In genomic region chr5:24481647-24482046, GRCm38 (mm10) we compare ENCODE assay signal across 9 mouse cellular contexts. TPM values are rescaled to one million over a fixed set of nuclear protein-coding genes. Genes with fewer than 3 reads are reported as not detected.
DNase-seq lines count a peak whose midpoint lies in the region; ATAC-seq lines count a peak whose summit lies in the region.
"Had no signal": no experiment of that assay in that cellular context is flagged by ENCODE, and none has a peak within 500 bp of the region (broad histone marks: within the 10 kb centered on the region; RNA-seq: fewer than 3 reads in every experiment).

No protein-coding gene starts in this region.

- intact Hi-C loops in heart, postnatal 25 days (cut with DNase I), result no loop called here
- intact Hi-C loops in left cerebral cortex, postnatal 25 days (cut with DNase I), result no loop called here

- WGBS in forebrain, embryonic 10.5 days, result 0% methylated on average over 3 of the region's 4 CpGs
- whole genome bisulfite sequencing in hindbrain, embryonic 15.5 days, result 0% methylated on average over 3 of the region's 4 CpGs
- WGBS in midbrain, embryonic 13.5 days, result 9% methylated on average over 4 of the region's 4 CpGs
- 24% methylated on average over 4 of the region's 4 CpGs for WGBS in stomach, embryonic 15.5 days

- no peak overlapping the region for H3K4me3 ChIP-seq in forebrain, embryonic 10.5 days
- H3K4me3 ChIP-seq in hindbrain, embryonic 15.5 days, result no peak overlapping the region
- no peak overlapping the region for H3K4me3 ChIP-seq in midbrain, embryonic 13.5 days (replicated peaks)
- H3K4me3 ChIP-seq in stomach, embryonic 15.5 days (replicated peaks), result no peak overlapping the region
- H3K4me3 ChIP-seq: liver, embryonic 15.5 days had no signal

- peak; percentile 4; the same call in 1 of the 2 replicates for ATAC-seq in hindbrain, embryonic 15.5 days (ENCODE audit: low FRiP score, low read depth)
- peak; percentile 59 for ATAC-seq in midbrain, embryonic 13.5 days
- ATAC-seq in stomach, embryonic 15.5 days (ENCODE audit: insufficient read depth, low FRiP score, low read depth), result 0 out of 2 replicates have a peak, but pooled peaks have one; percentile 34

- peaks cover 74% of the 10 kb centered on the region for H3K4me1 ChIP-seq in forebrain, embryonic 10.5 days
- H3K4me1 ChIP-seq in hindbrain, embryonic 15.5 days (replicated peaks), result peaks cover 36% of the 10 kb centered on the region
- peaks cover 60% of the 10 kb centered on the region for H3K4me1 ChIP-seq in midbrain, embryonic 13.5 days (replicated peaks)
- H3K4me1 ChIP-seq in stomach, embryonic 15.5 days, result peaks cover 16% of the 10 kb centered on the region; the same call in 1 of the 2 replicates

- H3K27me3 ChIP-seq in forebrain, embryonic 10.5 days (ENCODE audit: poor library complexity, severe bottlenecking), result peaks cover 53% of the 10 kb centered on the region
- no peaks in the 10 kb centered on the region for H3K27me3 ChIP-seq in hindbrain, embryonic 15.5 days
- H3K27me3 ChIP-seq in midbrain, embryonic 13.5 days, result peaks cover 3% of the 10 kb centered on the region; the same call in 1 of the 2 replicates
- no peaks in the 10 kb centered on the region for H3K27me3 ChIP-seq in stomach, embryonic 15.5 days (replicated peaks)
- H3K27me3 ChIP-seq: liver, embryonic 15.5 days had no signal

- H3K9ac ChIP-seq in hindbrain, embryonic 15.5 days, result no peak overlapping the region
- H3K9ac ChIP-seq in midbrain, embryonic 13.5 days (replicated peaks), result peak overlapping the region; percentile 46
- H3K9ac ChIP-seq in stomach, embryonic 15.5 days, result no peak overlapping the region
- H3K9ac ChIP-seq: liver, embryonic 15.5 days had no signal

- DNase-seq in heart, adult 18-20 months, result peak; percentile 44 to 64
- DNase-seq in heart, postnatal 25 days (ENCODE audit: low spot score), result no peak
- peak; percentile 82 for DNase-seq in brain, adult 2 months (ENCODE audit: low read depth, low spot score)
- DNase-seq in forebrain, embryonic 10.5 days (ENCODE audit: extremely low spot score, low spot score), result peak; percentile 77
- DNase-seq in left cerebral cortex, postnatal 25 days (ENCODE audit: low spot score in 2 of 2), result peak; percentile 59 to 65

- H3K36me3 ChIP-seq in forebrain, embryonic 10.5 days (replicated peaks), result peaks cover 89% of the 10 kb centered on the region
- H3K36me3 ChIP-seq in hindbrain, embryonic 15.5 days, result peaks cover 39% of the 10 kb centered on the region
- peaks cover 73% of the 10 kb centered on the region for H3K36me3 ChIP-seq in midbrain, embryonic 13.5 days
- peaks cover 58% of the 10 kb centered on the region for H3K36me3 ChIP-seq in stomach, embryonic 15.5 days

- no peaks in the 10 kb centered on the region for H3K9me3 ChIP-seq in forebrain, embryonic 10.5 days
- H3K9me3 ChIP-seq in hindbrain, embryonic 15.5 days, result no peaks in the 10 kb centered on the region
- no peaks in the 10 kb centered on the region for H3K9me3 ChIP-seq in midbrain, embryonic 13.5 days
- no peaks in the 10 kb centered on the region for H3K9me3 ChIP-seq in stomach, embryonic 15.5 days
- H3K9me3 ChIP-seq: liver, embryonic 15.5 days had no signal

- no peak overlapping the region for H3K4me2 ChIP-seq in hindbrain, embryonic 15.5 days
- H3K4me2 ChIP-seq in midbrain, embryonic 13.5 days (replicated peaks), result no peak overlapping the region
- H3K4me2 ChIP-seq in stomach, embryonic 15.5 days, result no peak overlapping the region

- H3K27ac ChIP-seq in forebrain, embryonic 10.5 days, result peak overlapping the region; percentile 79
- no peak overlapping the region for H3K27ac ChIP-seq in hindbrain, embryonic 15.5 days (replicated peaks)
- peak overlapping the region; percentile 44 for H3K27ac ChIP-seq in midbrain, embryonic 13.5 days
- no peak overlapping the region for H3K27ac ChIP-seq in stomach, embryonic 15.5 days

RNA-seq across cellular contexts. Expression of gene Agap3, which starts 29.7 kb away (rescaled TPM):
- total RNA-seq in heart, adult 18-20 months (2021), result 10 to 100 TPM; 89.1 to 98.9 TPM
- 10 to 100 TPM; 80.4 to 80.7 TPM for total RNA-seq in heart, postnatal 25 days (2021)
- 24.1 and 29.0 TPM in 2 replicates for polyA plus RNA-seq in forebrain, embryonic 10.5 days (2016; fragmentation: Nextera tagmentation; extraction: Ambion mirVana)
- polyA plus RNA-seq in hindbrain, embryonic 15.5 days (2015; fragmentation: Nextera tagmentation; extraction: Ambion mirVana), result 112 and 124 TPM in 2 replicates
- 100 to 1,000 TPM; 505 to 511 TPM for total RNA-seq in left cerebral cortex, postnatal 25 days (2021)
- 48.8 and 52.2 TPM in 2 replicates for polyA plus RNA-seq in midbrain, embryonic 13.5 days (2015; fragmentation: Nextera tagmentation; extraction: Ambion mirVana)
- polyA plus RNA-seq in stomach, embryonic 15.5 days (2015; fragmentation: Nextera tagmentation; extraction: Ambion mirVana), result 35.9 and 37.7 TPM in 2 replicates

RNA-seq across cellular contexts. Expression of gene Tmub1, which starts 34.0 kb away (rescaled TPM):
- 10 to 100 TPM; 10.7 to 10.8 TPM for total RNA-seq in heart, adult 18-20 months (2021)
- total RNA-seq in heart, postnatal 25 days (2021), result 10 to 100 TPM in 1 of 2 experiments, 1 to 10 TPM in 1; 9.1 to 12.0 TPM
- 28.4 and 31.8 TPM in 2 replicates for polyA plus RNA-seq in forebrain, embryonic 10.5 days (2016; fragmentation: Nextera tagmentation; extraction: Ambion mirVana)
- 55.1 and 64.2 TPM in 2 replicates for polyA plus RNA-seq in hindbrain, embryonic 15.5 days (2015; fragmentation: Nextera tagmentation; extraction: Ambion mirVana)
- 10 to 100 TPM; 25.9 to 27.3 TPM for total RNA-seq in left cerebral cortex, postnatal 25 days (2021)
- polyA plus RNA-seq in midbrain, embryonic 13.5 days (2015; fragmentation: Nextera tagmentation; extraction: Ambion mirVana), result 46.5 and 49.6 TPM in 2 replicates
- polyA plus RNA-seq in stomach, embryonic 15.5 days (2015; fragmentation: Nextera tagmentation; extraction: Ambion mirVana), result 22.0 and 22.3 TPM in 2 replicates

RNA-seq across cellular contexts. Expression of gene Fastk, which starts 36.6 kb away (rescaled TPM):
- 100 to 1,000 TPM; 288 to 330 TPM for total RNA-seq in heart, adult 18-20 months (2021)
- total RNA-seq in heart, postnatal 25 days (2021), result 100 to 1,000 TPM; 275 to 314 TPM
- polyA plus RNA-seq in forebrain, embryonic 10.5 days (2016; fragmentation: Nextera tagmentation; extraction: Ambion mirVana), result 106 and 108 TPM in 2 replicates
- polyA plus RNA-seq in hindbrain, embryonic 15.5 days (2015; fragmentation: Nextera tagmentation; extraction: Ambion mirVana), result 96.8 and 113 TPM in 2 replicates
- 100 to 1,000 TPM; 130 to 137 TPM for total RNA-seq in left cerebral cortex, postnatal 25 days (2021)
- polyA plus RNA-seq in midbrain, embryonic 13.5 days (2015; fragmentation: Nextera tagmentation; extraction: Ambion mirVana), result 80.4 and 95.0 TPM in 2 replicates
- polyA plus RNA-seq in stomach, embryonic 15.5 days (2015; fragmentation: Nextera tagmentation; extraction: Ambion mirVana), result 98.1 and 103 TPM in 2 replicates

RNA-seq across cellular contexts. Expression of gene Gbx1, which starts 45.4 kb away (rescaled TPM):
- total RNA-seq in heart, adult 18-20 months (2021), result not detected
- total RNA-seq in heart, postnatal 25 days (2021), result not detected
- polyA plus RNA-seq in forebrain, embryonic 10.5 days (2016; fragmentation: Nextera tagmentation; extraction: Ambion mirVana), result 0.09 and 0.21 TPM in 2 replicates
- 6.8 and 8.8 TPM in 2 replicates for polyA plus RNA-seq in hindbrain, embryonic 15.5 days (2015; fragmentation: Nextera tagmentation; extraction: Ambion mirVana)
- under 1 TPM; 0.32 to 0.76 TPM for total RNA-seq in left cerebral cortex, postnatal 25 days (2021)
- polyA plus RNA-seq in midbrain, embryonic 13.5 days (2015; fragmentation: Nextera tagmentation; extraction: Ambion mirVana), result 0.17 and 0.20 TPM in 2 replicates
- 0.04 TPM in 1 of 2 replicates, not detected in the other for polyA plus RNA-seq in stomach, embryonic 15.5 days (2015; fragmentation: Nextera tagmentation; extraction: Ambion mirVana)
- polyA plus RNA-seq: liver, embryonic 15.5 days had no signal

RNA-seq across cellular contexts. Expression of gene Slc4a2, which starts 58.0 kb away (rescaled TPM):
- 10 to 100 TPM; 25.5 to 30.3 TPM for total RNA-seq in heart, adult 18-20 months (2021)
- 10 to 100 TPM; 29.7 to 31.3 TPM for total RNA-seq in heart, postnatal 25 days (2021)
- polyA plus RNA-seq in forebrain, embryonic 10.5 days (2016; fragmentation: Nextera tagmentation; extraction: Ambion mirVana), result 32.8 and 33.6 TPM in 2 replicates
- polyA plus RNA-seq in hindbrain, embryonic 15.5 days (2015; fragmentation: Nextera tagmentation; extraction: Ambion mirVana), result 25.1 and 26.8 TPM in 2 replicates
- total RNA-seq in left cerebral cortex, postnatal 25 days (2021), result 10 to 100 TPM; 28.5 to 33.2 TPM
- 20.1 and 25.4 TPM in 2 replicates for polyA plus RNA-seq in midbrain, embryonic 13.5 days (2015; fragmentation: Nextera tagmentation; extraction: Ambion mirVana)
- polyA plus RNA-seq in stomach, embryonic 15.5 days (2015; fragmentation: Nextera tagmentation; extraction: Ambion mirVana), result 38.8 and 44.6 TPM in 2 replicates

Comparison
In these comparisons a context has a peak if more than half of its experiments do, and no peak if none do; other contexts are left out.
1. H3K27ac ChIP-seq: peak in forebrain, embryonic 10.5 days (single experiment) and midbrain, embryonic 13.5 days (single experiment); none in hindbrain, embryonic 15.5 days (single experiment) and stomach, embryonic 15.5 days (single experiment).
2. ATAC-seq: peak in every context shown above with its lines; median percentile 59 in midbrain, embryonic 13.5 days; 34 in stomach, embryonic 15.5 days; 4 in hindbrain, embryonic 15.5 days.